Mouse (Mus musculus): ENCODE measurements at regions not wholly inside any gene's neighbourhood (a gene's known extent, or its start where the extent isn't known, plus 50 kb on each side); places are given as distances from the start of the nearest gene placed in this dataset.

DNA sequence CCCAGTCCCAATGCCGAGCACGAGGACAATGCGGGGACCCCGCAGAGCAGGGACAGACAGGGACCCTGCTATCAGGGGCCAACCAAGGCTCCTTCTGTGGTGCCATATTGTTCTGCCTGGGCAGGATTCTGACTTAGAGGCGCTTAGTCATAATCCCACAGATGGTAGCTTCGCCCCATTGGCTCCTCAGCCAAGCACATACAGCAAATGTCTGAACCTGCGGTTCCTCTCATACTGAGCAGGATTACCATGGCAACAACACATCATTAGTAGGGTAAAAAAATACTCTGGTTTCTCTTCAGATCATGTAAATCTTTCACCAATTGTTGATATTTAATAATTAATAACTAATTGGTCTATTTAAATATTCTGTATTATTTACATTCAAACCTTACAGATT is 2140.3 kb upstream of the Cdh20 start:
- DNase-seq (ENCODE audit: extremely low spot score in 1 of 2, low spot score in 1 of 2): peak; percentile 95 to 100

DNA sequence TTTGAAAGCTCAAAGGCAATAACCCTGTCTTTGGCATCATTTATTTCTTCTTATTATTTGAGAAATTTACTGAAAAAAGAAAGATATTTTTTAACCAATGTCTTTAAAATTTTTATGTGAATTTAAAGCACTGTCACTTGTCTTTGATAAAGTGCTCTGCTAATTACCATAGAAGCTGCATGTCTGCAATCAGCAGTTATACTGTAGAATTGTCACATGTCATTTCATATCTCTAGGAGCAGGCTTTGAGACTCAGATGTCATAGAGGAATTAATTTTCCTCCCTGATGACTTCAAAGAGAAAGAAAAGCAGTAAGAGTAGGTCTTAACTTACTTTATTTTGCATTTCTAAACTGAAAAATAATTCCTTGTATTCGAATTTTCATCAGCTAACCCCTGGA is 2123.9 kb upstream of the Cdh20 start:
- DNase-seq (ENCODE audit: extremely low spot score in 1 of 2, low spot score in 1 of 2): no peak

DNA sequence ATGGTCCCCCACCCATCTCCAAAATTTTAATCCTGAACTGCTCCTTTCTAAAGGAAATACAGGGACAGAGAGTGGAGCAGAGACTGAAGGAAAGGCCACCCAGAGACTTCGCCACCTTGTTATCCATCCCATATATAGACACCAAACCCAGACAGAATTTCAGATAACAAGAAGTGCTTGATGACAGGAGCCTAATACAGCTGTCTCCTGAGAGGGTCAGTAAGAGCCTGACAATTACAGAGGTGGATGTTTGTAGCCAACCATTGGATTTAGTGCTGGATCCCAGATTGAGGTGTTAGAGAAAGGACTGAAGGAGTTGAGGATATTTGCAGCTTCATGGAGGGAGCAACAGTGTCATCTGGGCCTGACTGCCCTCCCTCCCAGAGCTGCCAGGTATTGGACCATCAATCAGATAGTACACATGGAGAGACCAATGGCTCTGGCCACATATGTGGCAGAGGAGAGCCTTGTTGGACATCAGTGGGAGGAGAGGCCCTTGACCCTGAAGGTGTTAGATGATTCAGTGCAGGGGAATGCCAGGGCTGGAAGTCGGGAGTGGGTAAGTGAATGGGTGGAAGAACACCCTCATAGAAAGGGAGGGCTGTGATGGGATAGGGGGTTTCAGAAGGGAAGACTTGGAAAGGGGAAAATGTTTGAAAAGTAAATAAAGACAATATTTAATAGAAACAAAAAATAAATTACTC is 2080.8 kb upstream of the Cdh20 start:
- no peak for DNase-seq (ENCODE audit: extremely low spot score in 1 of 2, low spot score in 1 of 2)

DNA sequence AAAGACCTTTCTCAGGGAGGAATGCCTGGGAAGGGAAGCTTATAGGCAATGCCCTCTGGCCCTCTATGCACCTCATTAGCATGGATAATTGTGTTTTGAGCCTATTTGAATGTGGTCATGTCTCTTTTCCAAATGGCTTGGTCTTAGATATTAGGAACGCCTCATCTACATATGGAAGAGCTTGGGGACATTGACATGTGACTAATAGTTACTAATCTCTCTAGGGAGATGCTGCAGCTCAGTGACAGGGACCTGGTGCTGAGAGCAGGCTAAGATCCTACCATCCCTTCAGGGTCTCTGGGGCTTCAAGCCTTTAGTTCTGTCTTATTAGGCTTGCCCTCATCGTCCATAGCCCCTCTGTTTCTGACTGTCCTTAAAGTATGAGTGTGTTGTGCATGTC is 2051.9 kb upstream of the Cdh20 start:
- DNase-seq (ENCODE audit: extremely low spot score in 1 of 2, low spot score in 1 of 2): no peak

DNA sequence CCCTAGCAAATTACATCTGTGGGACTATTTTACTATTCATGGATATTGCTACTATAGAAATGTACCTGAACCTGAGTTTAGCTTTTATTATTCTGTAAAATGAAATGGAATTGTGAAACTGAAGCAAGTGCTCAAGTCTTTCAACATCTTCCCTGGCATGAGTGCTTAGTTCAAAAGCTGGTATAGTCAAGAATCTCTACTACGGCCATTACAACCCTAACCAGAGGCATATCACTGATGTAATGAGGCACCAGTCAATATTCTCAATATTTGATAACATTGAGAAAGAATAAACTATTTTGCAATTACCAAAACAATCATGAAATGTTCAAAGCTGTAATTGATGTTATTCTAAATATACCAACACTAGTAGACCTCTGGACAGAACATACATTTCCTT is 2034.3 kb upstream of the Cdh20 start:
- DNase-seq (ENCODE audit: extremely low spot score in 1 of 2, low spot score in 1 of 2): no peak

DNA sequence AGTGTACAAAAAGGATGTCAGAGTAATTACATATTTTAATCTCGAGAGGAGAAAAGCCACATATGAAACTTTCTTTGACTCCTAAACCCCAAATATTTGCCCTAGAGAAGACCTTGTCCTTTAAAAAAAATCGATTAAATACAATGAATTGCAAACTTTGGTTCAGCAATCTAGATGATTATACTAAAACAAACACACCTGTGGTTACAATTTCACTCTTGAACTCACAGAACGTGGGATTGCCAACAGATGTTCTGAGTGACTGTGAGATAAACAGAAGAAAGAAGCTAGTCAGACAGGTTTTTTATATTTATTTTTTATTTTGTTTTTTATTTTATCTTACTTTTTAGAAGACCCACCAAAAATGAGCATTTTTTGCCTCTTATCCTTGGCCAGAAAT is 2032.9 kb upstream of the Cdh20 start:
- DNase-seq (ENCODE audit: extremely low spot score in 1 of 2, low spot score in 1 of 2): no peak

DNA sequence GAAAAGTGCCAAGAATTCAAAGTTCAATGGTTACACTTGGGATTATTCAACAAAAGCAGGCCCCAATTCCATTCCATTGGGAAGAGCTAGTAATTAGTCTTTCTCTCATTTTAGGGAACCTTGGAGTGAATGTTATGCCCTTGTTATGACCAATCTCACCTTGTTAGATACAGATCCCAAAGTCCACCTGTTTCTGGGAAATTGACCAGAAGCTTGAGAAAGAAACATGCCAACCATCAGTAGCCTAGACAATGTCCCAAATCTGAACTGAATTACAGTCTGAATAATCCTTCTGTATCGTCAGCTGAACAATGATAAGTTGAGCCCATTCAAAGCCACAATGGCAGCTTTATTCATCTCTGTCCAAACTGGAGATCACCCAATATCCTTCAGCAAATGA is 2010.4 kb upstream of the Cdh20 start:
- DNase-seq (ENCODE audit: extremely low spot score in 1 of 2, low spot score in 1 of 2): no peak

Data from frontal cortex, adult 2 months (tissue).